Mouse (Mus musculus): ENCODE measurements around the gene Ttll3. TPM values are rescaled to one million over a fixed set of nuclear protein-coding genes. Genes with fewer than 3 reads are reported as not detected.

Gene Ttll3
- polyA plus RNA-seq, 1 experiment from 2014 or later = 4.6 TPM

DNA sequence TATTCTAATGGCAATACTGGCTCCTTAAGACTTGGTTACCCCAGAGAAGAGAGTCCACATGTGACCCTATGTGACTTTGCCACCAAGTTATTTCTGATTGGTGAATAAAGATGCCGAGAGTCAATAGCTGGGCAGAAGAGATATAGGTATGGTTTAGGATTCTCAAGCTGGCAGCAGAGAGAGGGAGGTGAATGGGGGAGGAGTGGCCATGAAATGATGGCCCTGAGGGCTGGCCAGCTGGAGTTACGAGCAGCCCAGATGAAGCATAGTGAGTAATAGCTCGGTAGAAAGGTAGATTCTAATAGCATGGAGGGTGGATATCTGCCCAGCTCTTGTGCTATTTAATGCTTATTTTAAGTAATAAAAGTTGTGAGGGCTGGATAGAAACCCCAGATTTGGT lies 36.2 kb upstream of the Ttll3 start:
- no peak overlapping the region for H3K4me3 ChIP-seq (replicated peaks; ENCODE audit: low read length)
- H3K4me2 ChIP-seq (ENCODE audit: low read depth, low read length) = no peak overlapping the region
- no peak for ATAC-seq (ENCODE audit: insufficient read depth, low FRiP score)
- WGBS = 74% methylated on average over 3 of the region's 3 CpGs
- H3K4me1 ChIP-seq (ENCODE audit: control insufficient read depth, insufficient read depth, low read length) = no peaks in the 10 kb centered on the region
- no peaks in the 10 kb centered on the region for H3K27me3 ChIP-seq (ENCODE audit: control insufficient read depth, insufficient read depth, low read length)
- no peaks in the 10 kb centered on the region for H3K36me3 ChIP-seq (ENCODE audit: control insufficient read depth, insufficient read depth, low read length)
- no peak overlapping the region for H3K9ac ChIP-seq (ENCODE audit: low read length)
- H3K9me3 ChIP-seq (replicated peaks; ENCODE audit: control insufficient read depth, low read length) = no peaks in the 10 kb centered on the region
- no peak overlapping the region for H3K27ac ChIP-seq (ENCODE audit: low read length)

- no peaks in the 10 kb centered on the region for H3K4me1 ChIP-seq (ENCODE audit: control insufficient read depth, insufficient read depth, low read length)
- 69% methylated on average over 3 of the region's 3 CpGs for WGBS
- H3K36me3 ChIP-seq (ENCODE audit: control insufficient read depth, insufficient read depth, low read length) = no peaks in the 10 kb centered on the region
- H3K4me2 ChIP-seq (ENCODE audit: low read depth, low read length) = no peak overlapping the region
- H3K9me3 ChIP-seq (replicated peaks; ENCODE audit: control insufficient read depth, low read length) = no peaks in the 10 kb centered on the region
- no peak overlapping the region for H3K9ac ChIP-seq (ENCODE audit: low read length)
- H3K4me3 ChIP-seq (replicated peaks; ENCODE audit: low read length) = no peak overlapping the region
- H3K27me3 ChIP-seq (ENCODE audit: control insufficient read depth, insufficient read depth, low read length) = no peaks in the 10 kb centered on the region
- ATAC-seq (ENCODE audit: insufficient read depth, low FRiP score) = no peak
- no peak overlapping the region for H3K27ac ChIP-seq (ENCODE audit: low read length)
Observed at GRCm38 (mm10) chr6:113353696-113354095, 35.4 kb upstream of the Ttll3 start.

- Histone ChIP-seq H3K9ac (ENCODE audit: low read length) (no peak overlapping the region), H3K36me3 (ENCODE audit: control insufficient read depth, insufficient read depth, low read length) (no peaks in the 10 kb centered on the region), H3K27me3 (ENCODE audit: control insufficient read depth, insufficient read depth, low read length) (no peaks in the 10 kb centered on the region), H3K4me2 (ENCODE audit: low read depth, low read length) (no peak overlapping the region), H3K4me3 (replicated peaks; ENCODE audit: low read length) (no peak overlapping the region), H3K27ac (ENCODE audit: low read length) (no peak overlapping the region), H3K4me1 (ENCODE audit: control insufficient read depth, insufficient read depth, low read length) (no peaks in the 10 kb centered on the region), H3K9me3 (replicated peaks; ENCODE audit: control insufficient read depth, low read length) (no peaks in the 10 kb centered on the region)
- ATAC-seq (ENCODE audit: insufficient read depth, low FRiP score) = no peak
- 76% methylated on average over 4 of the region's 4 CpGs for WGBS
Observed at GRCm38 (mm10) chr6:113361476-113361875, 27.6 kb upstream of the Ttll3 start.

- no peaks in the 10 kb centered on the region for H3K36me3 ChIP-seq (ENCODE audit: control insufficient read depth, insufficient read depth, low read length)
- no peak overlapping the region for H3K4me2 ChIP-seq (ENCODE audit: low read depth, low read length)
- no peak overlapping the region for H3K4me3 ChIP-seq (replicated peaks; ENCODE audit: low read length)
- H3K9ac ChIP-seq (ENCODE audit: low read length) = no peak overlapping the region
- H3K27ac ChIP-seq (ENCODE audit: low read length) = no peak overlapping the region
- WGBS = 97% methylated on average over 1 of the region's 1 CpGs
- no peaks in the 10 kb centered on the region for H3K9me3 ChIP-seq (replicated peaks; ENCODE audit: control insufficient read depth, low read length)
- no peaks in the 10 kb centered on the region for H3K27me3 ChIP-seq (ENCODE audit: control insufficient read depth, insufficient read depth, low read length)
- no peak for ATAC-seq (ENCODE audit: insufficient read depth, low FRiP score)
- no peaks in the 10 kb centered on the region for H3K4me1 ChIP-seq (ENCODE audit: control insufficient read depth, insufficient read depth, low read length)
Observed at GRCm38 (mm10) chr6:113362241-113362640, 26.8 kb upstream of the Ttll3 start.

GRCm38 (mm10) chr6:113364518-113365135 lies 24.4 kb upstream of the Ttll3 start:
- no peaks in the 10 kb centered on the region for H3K9me3 ChIP-seq (replicated peaks; ENCODE audit: control insufficient read depth, low read length)
- H3K36me3 ChIP-seq (ENCODE audit: control insufficient read depth, insufficient read depth, low read length) = no peaks in the 10 kb centered on the region
- no peak overlapping the region for H3K4me3 ChIP-seq (replicated peaks; ENCODE audit: low read length)
- H3K4me2 ChIP-seq (ENCODE audit: low read depth, low read length) = no peak overlapping the region
- 60% methylated on average over 8 of the region's 8 CpGs for WGBS
- H3K27ac ChIP-seq (ENCODE audit: low read length) = no peak overlapping the region
- no peak for ATAC-seq (ENCODE audit: insufficient read depth, low FRiP score)
- H3K9ac ChIP-seq (ENCODE audit: low read length) = no peak overlapping the region
- H3K27me3 ChIP-seq (ENCODE audit: control insufficient read depth, insufficient read depth, low read length) = no peaks in the 10 kb centered on the region
- no peaks in the 10 kb centered on the region for H3K4me1 ChIP-seq (ENCODE audit: control insufficient read depth, insufficient read depth, low read length)

- Histone ChIP-seq H3K27me3 (ENCODE audit: control insufficient read depth, insufficient read depth, low read length) (no peaks in the 10 kb centered on the region), H3K9ac (ENCODE audit: low read length) (no peak overlapping the region), H3K4me3 (replicated peaks; ENCODE audit: low read length) (no peak overlapping the region), H3K36me3 (ENCODE audit: control insufficient read depth, insufficient read depth, low read length) (0 out of 2 replicates have a peak, but pooled peaks cover 3% of the 10 kb centered on the region), H3K27ac (ENCODE audit: low read length) (no peak overlapping the region), H3K4me1 (ENCODE audit: control insufficient read depth, insufficient read depth, low read length) (no peaks in the 10 kb centered on the region), H3K4me2 (ENCODE audit: low read depth, low read length) (no peak overlapping the region), H3K9me3 (replicated peaks; ENCODE audit: control insufficient read depth, low read length) (no peaks in the 10 kb centered on the region)
- no peak for ATAC-seq (ENCODE audit: insufficient read depth, low FRiP score)
- WGBS = 85% methylated on average over 6 of the region's 6 CpGs
Observed at GRCm38 (mm10) chr6:113366639-113367038, 22.4 kb upstream of the Ttll3 start.

- Histone ChIP-seq H3K9ac (ENCODE audit: low read length) (no peak overlapping the region), H3K4me1 (ENCODE audit: control insufficient read depth, insufficient read depth, low read length) (no peaks in the 10 kb centered on the region), H3K9me3 (replicated peaks; ENCODE audit: control insufficient read depth, low read length) (no peaks in the 10 kb centered on the region), H3K4me2 (ENCODE audit: low read depth, low read length) (no peak overlapping the region), H3K4me3 (replicated peaks; ENCODE audit: low read length) (no peak overlapping the region), H3K27ac (ENCODE audit: low read length) (no peak overlapping the region), H3K36me3 (ENCODE audit: control insufficient read depth, insufficient read depth, low read length) (0 out of 2 replicates have a peak, but pooled peaks cover 3% of the 10 kb centered on the region), H3K27me3 (ENCODE audit: control insufficient read depth, insufficient read depth, low read length) (no peaks in the 10 kb centered on the region)
- WGBS = 96% methylated on average over 1 of the region's 1 CpGs
- no peak for ATAC-seq (ENCODE audit: insufficient read depth, low FRiP score)
Observed at GRCm38 (mm10) chr6:113367574-113367973, 21.5 kb upstream of the Ttll3 start.

- Histone ChIP-seq H3K9me3 (replicated peaks; ENCODE audit: control insufficient read depth, low read length) (no peaks in the 10 kb centered on the region), H3K4me2 (ENCODE audit: low read depth, low read length) (no peak overlapping the region), H3K27me3 (ENCODE audit: control insufficient read depth, insufficient read depth, low read length) (no peaks in the 10 kb centered on the region), H3K4me1 (ENCODE audit: control insufficient read depth, insufficient read depth, low read length) (no peaks in the 10 kb centered on the region), H3K4me3 (replicated peaks; ENCODE audit: low read length) (no peak overlapping the region), H3K36me3 (ENCODE audit: control insufficient read depth, insufficient read depth, low read length) (0 out of 2 replicates have a peak, but pooled peaks cover 3% of the 10 kb centered on the region), H3K9ac (ENCODE audit: low read length) (no peak overlapping the region), H3K27ac (ENCODE audit: low read length) (no peak overlapping the region)
- ATAC-seq (ENCODE audit: insufficient read depth, low FRiP score) = no peak
- WGBS = 86% methylated on average over 7 of the region's 7 CpGs
Observed at GRCm38 (mm10) chr6:113368124-113368523, 20.9 kb upstream of the Ttll3 start.

DNA sequence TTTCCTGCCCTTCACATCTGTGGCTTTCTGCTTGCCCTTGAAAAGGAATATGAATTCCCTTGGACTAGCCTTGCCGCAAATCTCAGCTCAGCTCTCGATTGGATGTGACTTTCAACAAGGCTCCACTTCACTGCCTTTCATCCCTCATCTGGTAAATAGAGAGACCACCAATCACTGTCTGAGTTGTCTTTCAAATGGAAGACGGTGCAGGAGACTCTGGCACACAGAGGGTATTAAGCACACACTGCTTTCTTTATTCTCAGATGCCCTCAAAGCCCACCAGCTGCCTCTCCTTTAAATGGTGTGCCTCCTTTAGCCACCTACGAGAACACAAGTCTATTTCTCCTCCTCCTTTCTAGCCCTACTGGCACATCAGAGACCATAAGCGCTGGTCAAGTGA lies 20.5 kb upstream of the Ttll3 start:
- Histone ChIP-seq H3K4me2 (ENCODE audit: low read depth, low read length) (no peak overlapping the region), H3K4me1 (ENCODE audit: control insufficient read depth, insufficient read depth, low read length) (no peaks in the 10 kb centered on the region), H3K36me3 (ENCODE audit: control insufficient read depth, insufficient read depth, low read length) (0 out of 2 replicates have a peak, but pooled peaks cover 3% of the 10 kb centered on the region), H3K9ac (ENCODE audit: low read length) (no peak overlapping the region), H3K27me3 (ENCODE audit: control insufficient read depth, insufficient read depth, low read length) (no peaks in the 10 kb centered on the region), H3K27ac (ENCODE audit: low read length) (no peak overlapping the region), H3K4me3 (replicated peaks; ENCODE audit: low read length) (no peak overlapping the region), H3K9me3 (replicated peaks; ENCODE audit: control insufficient read depth, low read length) (no peaks in the 10 kb centered on the region)
- ATAC-seq (ENCODE audit: insufficient read depth, low FRiP score) = no peak
- WGBS = 88% methylated on average over 5 of the region's 5 CpGs
